Mouse (Mus musculus) ES-E14 (cell line): Measurements from ENCODE around the gene Pcgf5. TPM values are rescaled to one million over a fixed set of nuclear protein-coding genes. Genes with fewer than 3 reads are reported as not detected.
A peak's percentile ranks its signal among the peaks of the same experiment; 100 is the strongest.
"Not testable (repeated sequence)": the region's sequence is repeated elsewhere in the genome, so short reads cannot be mapped to it uniquely, and the experiment has no call there.

ENCODE experiments used
- DNase-seq: peaks from one replicate; pipeline ENCODE4 v3.0.0-alpha.2; 2013; ENCODE audit warnings: low read depth, low spot score
- H3K27ac ChIP-seq: 2 replicates; pipeline ENCODE4 v1.5.1; 2012; ENCODE audit warnings: low read depth, mild to moderate bottlenecking, low read length, moderate library complexity, mixed read lengths; ENCODE audit not compliant: poor library complexity, insufficient read depth, severe bottlenecking
- H3K36me3 ChIP-seq: 2 replicates; pipeline ENCODE4 v1.6.1; 2012; ENCODE audit warnings: mild to moderate bottlenecking, low read length, moderate library complexity, mixed read lengths; ENCODE audit not compliant: control insufficient read depth, poor library complexity, insufficient read depth, severe bottlenecking
- H3K4me1 ChIP-seq, 2 experiments: fragments of 150-350 bp in 1 of 2; sonication (generic) in 1 of 2; 2 replicates each; pipeline ENCODE4 v1.6.1; 2012; ENCODE audit warnings: low read length in 2 of 2, mild to moderate bottlenecking in 1 of 2, mixed read lengths in 1 of 2; ENCODE audit not compliant: control insufficient read depth in 2 of 2, insufficient read depth in 2 of 2, poor library complexity in 1 of 2
- H3K4me3 ChIP-seq, 2 experiments: fragments of 150-350 bp in 1 of 2; sonication (generic) in 1 of 2; 2 replicates each; pipeline ENCODE4 v1.5.1; 2012; ENCODE audit warnings: low read length in 2 of 2, low read depth in 1 of 2, mild to moderate bottlenecking in 1 of 2, mixed read lengths in 1 of 2; ENCODE audit not compliant: insufficient read depth in 1 of 2, poor library complexity in 1 of 2, severe bottlenecking in 1 of 2
- H3K9ac ChIP-seq: 2 replicates; pipeline ENCODE4 v1.6.1; 2012; ENCODE audit warnings: low read depth, mild to moderate bottlenecking, low read length, mixed read lengths; ENCODE audit not compliant: poor library complexity, insufficient read depth, severe bottlenecking
- H3K9me3 ChIP-seq: fragments of 150-350 bp; sonication (generic); 2 replicates; pipeline ENCODE4 v1.6.1; 2012; ENCODE audit warnings: low read depth, mild to moderate bottlenecking, low read length; ENCODE audit not compliant: control insufficient read depth, insufficient read depth
- CHD2 ChIP-seq: IDR thresholded peaks from 2 replicates; pipeline ENCODE4 v1.6.1; 2014; ENCODE audit warnings: mild to moderate bottlenecking, low read depth, low read length, inconsistent platforms
- HCFC1 ChIP-seq: IDR thresholded peaks from 2 replicates; pipeline ENCODE4 v1.6.1; 2012; ENCODE audit warnings: low read length, inconsistent platforms, borderline replicate concordance; ENCODE audit not compliant: insufficient read depth
- MAFK ChIP-seq: IDR thresholded peaks from 2 replicates; pipeline ENCODE4 v1.6.1; 2014; ENCODE audit warnings: mild to moderate bottlenecking, low read depth, low read length, inconsistent platforms; ENCODE audit not compliant: insufficient read depth
- ZC3H11A ChIP-seq: IDR thresholded peaks from 2 replicates; pipeline ENCODE4 v1.6.1; 2012; ENCODE audit warnings: low read depth, mild to moderate bottlenecking, inconsistent platforms, low read length, borderline replicate concordance
- ZNF384 ChIP-seq: IDR thresholded peaks from 2 replicates; pipeline ENCODE4 v1.6.1; 2012; ENCODE audit warnings: low read depth, low read length, inconsistent platforms
- in situ Hi-C, 2 experiments: fragments of 600-800 bp; cut with MboI; formaldehyde crosslinking; loops; one replicate each; pipeline ENCODE4 v1.15.1; 2025; ENCODE audit warnings: low sequenced_read_pairs in 2 of 2, inconsistent platforms in 1 of 2; ENCODE audit not compliant: unreplicated experiment in 2 of 2
- total RNA-seq: library from RNA; depleted of rRNA; stranded (reverse); fragments of 300-350 nt; gene quantifications from 2 replicates; pipeline ENCODE4 v1.2.3, GENCODE M21; 2012

The Pcgf5 gene
- total RNA-seq, 1 experiment, result 21.5 TPM

DNA sequence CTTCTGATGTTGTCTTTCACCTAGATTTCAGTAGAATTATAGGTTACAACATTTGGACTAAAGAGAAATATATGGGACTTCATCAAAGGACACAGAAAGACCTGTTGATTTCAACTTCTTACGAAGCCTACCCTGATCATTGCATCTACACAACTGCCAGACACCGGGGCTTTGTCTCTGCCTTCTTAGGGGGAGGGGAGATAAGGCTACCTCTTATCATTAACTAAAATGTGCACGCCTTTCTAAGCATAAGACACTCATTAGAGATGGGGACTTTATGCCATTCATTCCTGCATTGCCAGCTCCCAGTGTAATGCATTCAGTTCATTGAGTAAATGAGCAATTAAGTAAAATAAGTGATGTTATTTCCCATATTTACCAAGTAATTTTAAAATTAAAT lies 85.1 kb downstream of the Pcgf5 start:
- Histone ChIP-seq H3K4me3 (no peak overlapping the region), H3K9me3 (no peaks in the 10 kb centered on the region), H3K4me1 (no peaks in the 10 kb centered on the region), H3K36me3 (no peaks in the 10 kb centered on the region), H3K9ac (no peak overlapping the region), H3K27ac (no peak overlapping the region)
- in situ Hi-C loops, result loop anchor here (25.0 kb wide), 2 partner anchors 246 to 321 kb away; partner anchors contain the start of gene Ankrd1 (in 1 of the 2)
- DNase-seq, result no peak
- TF ChIP-seq CHD2 (no peak), MAFK (no peak), ZNF384 (no peak), ZC3H11A (no peak), HCFC1 (no peak)

- in situ Hi-C loops, result loop anchor here (5.0 to 25.0 kb wide), 3 partner anchors 253 to 328 kb away; partner anchors contain the start of gene Ankrd1 (in 1 of the 2)
- Histone ChIP-seq H3K9ac (no peak overlapping the region), H3K36me3 (no peaks in the 10 kb centered on the region), H3K4me1 (no peaks in the 10 kb centered on the region), H3K4me3 (no peak overlapping the region), H3K27ac (no peak overlapping the region), H3K9me3 (no peaks in the 10 kb centered on the region)
- DNase-seq, result peak; percentile 36
- TF ChIP-seq ZC3H11A (peak; percentile 84), HCFC1 (no peak)
Observed at GRCm38 (mm10) chr19:36439894-36440714, 92.0 kb downstream of the Pcgf5 start.

GRCm38 (mm10) chr19:36450997-36451608 lies 103.0 kb downstream of the Pcgf5 start:
- TF ChIP-seq MAFK (no peak), ZC3H11A (no peak), CHD2 (no peak), HCFC1 (no peak), ZNF384 (no peak)
- in situ Hi-C loops, result no loop called here
- Histone ChIP-seq H3K9me3 (no peaks in the 10 kb centered on the region), H3K4me3 (no peak overlapping the region), H3K36me3 (no peaks in the 10 kb centered on the region; the same call in 1 of the 2 replicates), H3K9ac (no peak overlapping the region), H3K4me1 (0 out of 4 replicates have a peak, but pooled peaks cover 0 to 2% of the 10 kb centered on the region in 2 experiments), H3K27ac (no peak overlapping the region)
- DNase-seq, result no peak

- Histone ChIP-seq H3K36me3 (no peaks in the 10 kb centered on the region; the same call in 1 of the 2 replicates), H3K27ac (no peak overlapping the region), H3K4me3 (no peak overlapping the region), H3K9ac (no peak overlapping the region), H3K4me1 (0 out of 4 replicates have a peak, but pooled peaks cover 0 to 2% of the 10 kb centered on the region in 2 experiments), H3K9me3 (no peaks in the 10 kb centered on the region)
- in situ Hi-C loops, result no loop called here
- no peak for DNase-seq
- TF ChIP-seq ZNF384 (no peak), MAFK (no peak), ZC3H11A (no peak), HCFC1 (no peak), CHD2 (no peak)
Observed at GRCm38 (mm10) chr19:36451731-36452130, 103.6 kb downstream of the Pcgf5 start.

DNA sequence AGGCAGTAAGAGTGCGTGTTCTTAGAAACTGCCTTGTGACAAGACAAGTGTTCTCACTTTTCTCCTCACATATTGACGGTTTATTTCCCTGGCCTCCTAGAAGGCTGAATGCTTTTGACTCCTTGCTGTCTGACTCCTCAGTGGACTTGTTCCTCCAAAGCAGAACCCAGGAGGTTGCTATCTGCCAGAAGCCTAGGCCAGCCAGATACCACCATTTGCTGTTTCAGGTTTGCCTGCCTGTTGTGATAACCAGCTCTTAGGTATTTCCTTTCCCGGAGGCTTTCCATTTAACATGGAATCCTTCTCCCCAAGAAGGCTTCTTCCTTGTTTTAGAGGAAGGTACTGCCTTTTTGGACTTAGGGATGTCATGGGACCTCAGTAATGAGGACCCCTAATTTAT lies 104.1 kb downstream of the Pcgf5 start:
- H3K9ac ChIP-seq, H3K36me3 ChIP-seq, H3K27ac ChIP-seq, H3K4me1 ChIP-seq, H3K9me3 ChIP-seq, H3K4me3 ChIP-seq, in situ Hi-C loops, DNase-seq: not testable (repeated sequence)
